Comparison of ENCODE assay signal across 8 mouse cellular contexts in genomic region chr2:165849129-165849528, GRCm38 (mm10). TPM values are rescaled to one million over a fixed set of nuclear protein-coding genes. Genes with fewer than 3 reads are reported as not detected.
DNase-seq lines count a peak whose midpoint lies in the region; ATAC-seq lines count a peak whose summit lies in the region.

No protein-coding gene starts in this region.

- peak; percentile 79 for DNase-seq in right cerebral cortex, adult 18-20 months
- DNase-seq in right cerebral cortex, postnatal 25 days: no peak
- peak; percentile 70 to 82 for DNase-seq in cerebellum, postnatal 25 days
- no peak for DNase-seq in heart, embryonic 10.5 days (ENCODE audit: low spot score)
- peak; percentile 79 to 86 for DNase-seq in kidney, adult 8-10 months
- peak; percentile 64 to 71 for DNase-seq in right cerebral cortex, adult 2 months (ENCODE audit: low spot score in 2 of 2)

- H3K4me3 ChIP-seq in heart, embryonic 10.5 days: no peak overlapping the region
- H3K4me3 ChIP-seq in lung, embryonic 15.5 days: no peak overlapping the region

- H3K36me3 ChIP-seq in heart, embryonic 10.5 days: peaks cover 70% of the 10 kb centered on the region
- peaks cover 43% of the 10 kb centered on the region for H3K36me3 ChIP-seq in lung, embryonic 15.5 days

- no peaks in the 10 kb centered on the region for H3K27me3 ChIP-seq in heart, embryonic 10.5 days (ENCODE audit: insufficient read depth, poor library complexity, severe bottlenecking)
- H3K27me3 ChIP-seq in lung, embryonic 15.5 days: no peaks in the 10 kb centered on the region

- no peaks in the 10 kb centered on the region for H3K9me3 ChIP-seq in heart, embryonic 10.5 days
- no peaks in the 10 kb centered on the region for H3K9me3 ChIP-seq in lung, embryonic 15.5 days

- peak; percentile 60; the same call in 1 of the 2 replicates for ATAC-seq in lung, embryonic 15.5 days (ENCODE audit: borderline replicate concordance, extremely low read depth, low FRiP score, low TSS enrichment)
- ATAC-seq in inflammation-experienced regulatory T-cells, adult 6 months: no peak

- H3K4me2 ChIP-seq in lung, embryonic 15.5 days: no peak overlapping the region

- peak overlapping the region; percentile 70 for H3K27ac ChIP-seq in heart, embryonic 10.5 days
- no peak overlapping the region for H3K27ac ChIP-seq in lung, embryonic 15.5 days

- WGBS in heart, embryonic 10.5 days: 38% methylated on average over 5 of the region's 5 CpGs
- WGBS in lung, embryonic 15.5 days: 32% methylated on average over 5 of the region's 5 CpGs

- peaks cover 54% of the 10 kb centered on the region for H3K4me1 ChIP-seq in heart, embryonic 10.5 days
- peaks cover 36% of the 10 kb centered on the region for H3K4me1 ChIP-seq in lung, embryonic 15.5 days

- no peak overlapping the region for H3K9ac ChIP-seq in lung, embryonic 15.5 days

RNA-seq across cellular contexts. Expression of gene Zmynd8, which starts 49.7 kb away (rescaled TPM):
- polyA plus RNA-seq in heart, embryonic 10.5 days (2016; fragmentation: Nextera tagmentation; extraction: Ambion mirVana): 57.1 and 58.5 TPM in 2 replicates
- polyA plus RNA-seq in lung, embryonic 15.5 days (2015; fragmentation: Nextera tagmentation; extraction: Ambion mirVana): 44.7 and 46.0 TPM in 2 replicates
- polyA plus RNA-seq in inflammation-experienced regulatory T-cells, adult 6 months (2017; shearing (Covaris generic)): 10 to 100 TPM; 43.3 to 65.6 (median 61.9) TPM

Comparison
In these comparisons a context has a peak if more than half of its experiments do, and no peak if none do; other contexts are left out.
1. DNase-seq: peak in right cerebral cortex, adult 18-20 months (single experiment), cerebellum, postnatal 25 days (2 of 2), kidney, adult 8-10 months (2 of 2) and right cerebral cortex, adult 2 months (2 of 2); none in right cerebral cortex, postnatal 25 days (single experiment) and heart, embryonic 10.5 days (single experiment).